Mouse (Mus musculus) retina, adult 2 months (tissue): ENCODE measurements around the gene Echs1.
"Not testable (repeated sequence)": the region's sequence is repeated elsewhere in the genome, so short reads cannot be mapped to it uniquely, and the experiment has no call there.

Experiments used
- DNase-seq: peaks from one replicate; pipeline ENCODE4 v3.0.0-alpha.2; 2012; ENCODE audit warnings: low read depth, low spot score

The Echs1 gene

GRCm38 (mm10) chr7:140116329-140117054, at the start of gene Echs1:
Gene Echs1 (minus strand): TSS chr7:140116476.
- peak; percentile 68 for DNase-seq

GRCm38 (mm10) chr7:140164664-140165063, 48.4 kb upstream of the Echs1 start, which contains the start of gene Olfr522:
Gene Olfr522 (minus strand): TSS chr7:140164764.
- DNase-seq, result no peak

- no peak for DNase-seq
Measured at GRCm38 (mm10) chr7:140160363-140160762, 44.1 kb upstream of the Echs1 start.

GRCm38 (mm10) chr7:140154218-140154927, 38.1 kb upstream of the Echs1 start, which contains the start of gene Sprn:
Gene Sprn (minus strand): TSS chr7:140154877.
- DNase-seq, result peak; percentile 40

GRCm38 (mm10) chr7:140153829-140154217, 37.5 kb upstream of the Echs1 start:
- DNase-seq, result peak; percentile 22

GRCm38 (mm10) chr7:140153383-140153782, 37.1 kb upstream of the Echs1 start:
- peak; percentile 13 for DNase-seq

- DNase-seq, result no peak
Measured at GRCm38 (mm10) chr7:140144550-140144949, 28.3 kb upstream of the Echs1 start.

GRCm38 (mm10) chr7:140141350-140141749, 25.1 kb upstream of the Echs1 start:
- DNase-seq, result peak; percentile 41

- no peak for DNase-seq
Measured at GRCm38 (mm10) chr7:140138021-140138310, 21.7 kb upstream of the Echs1 start.

- peak; percentile 89 for DNase-seq
Measured at GRCm38 (mm10) chr7:140137135-140138020, 21.1 kb upstream of the Echs1 start, which contains the start of gene Mtg1. Gene Mtg1 (plus strand): TSS chr7:140137564.

- no peak for DNase-seq
Measured at GRCm38 (mm10) chr7:140135106-140135770, 19.0 kb upstream of the Echs1 start.

GRCm38 (mm10) chr7:140134033-140134432, 17.8 kb upstream of the Echs1 start:
- DNase-seq, result not testable (repeated sequence)

GRCm38 (mm10) chr7:140132184-140132583, 15.9 kb upstream of the Echs1 start:
- not testable (repeated sequence) for DNase-seq

GRCm38 (mm10) chr7:140127911-140128310, 11.6 kb upstream of the Echs1 start:
- no peak for DNase-seq

GRCm38 (mm10) chr7:140126934-140127333, 10.7 kb upstream of the Echs1 start:
- DNase-seq, result no peak

GRCm38 (mm10) chr7:140126022-140126350, 9.7 kb upstream of the Echs1 start:
- DNase-seq, result no peak

GRCm38 (mm10) chr7:140125278-140126021, 9.2 kb upstream of the Echs1 start:
- peak; percentile 72 for DNase-seq

GRCm38 (mm10) chr7:140124382-140124781, 8.1 kb upstream of the Echs1 start:
- no peak for DNase-seq

- DNase-seq, result no peak
Measured at GRCm38 (mm10) chr7:140122765-140123164, 6.5 kb upstream of the Echs1 start.

- DNase-seq, result no peak
Measured at GRCm38 (mm10) chr7:140121338-140121910, 5.1 kb upstream of the Echs1 start.
